Mouse (Mus musculus): ENCODE data around the gene Ifi203.

- TF ChIP-seq CTCF (IDR thresholded peaks at IDR 0.05; ENCODE audit: low read depth) (no peak), EP300 (optimal IDR thresholded peaks at IDR 0.05) (no peak)
These were observed 35.1 kb upstream of the Ifi203 start for GRCm38 (mm10) chr1:173977622-173978021.

All from stomach, postnatal 0 days (tissue).